8 mouse cellular contexts compared by ENCODE assay signal in the genomic region with DNA sequence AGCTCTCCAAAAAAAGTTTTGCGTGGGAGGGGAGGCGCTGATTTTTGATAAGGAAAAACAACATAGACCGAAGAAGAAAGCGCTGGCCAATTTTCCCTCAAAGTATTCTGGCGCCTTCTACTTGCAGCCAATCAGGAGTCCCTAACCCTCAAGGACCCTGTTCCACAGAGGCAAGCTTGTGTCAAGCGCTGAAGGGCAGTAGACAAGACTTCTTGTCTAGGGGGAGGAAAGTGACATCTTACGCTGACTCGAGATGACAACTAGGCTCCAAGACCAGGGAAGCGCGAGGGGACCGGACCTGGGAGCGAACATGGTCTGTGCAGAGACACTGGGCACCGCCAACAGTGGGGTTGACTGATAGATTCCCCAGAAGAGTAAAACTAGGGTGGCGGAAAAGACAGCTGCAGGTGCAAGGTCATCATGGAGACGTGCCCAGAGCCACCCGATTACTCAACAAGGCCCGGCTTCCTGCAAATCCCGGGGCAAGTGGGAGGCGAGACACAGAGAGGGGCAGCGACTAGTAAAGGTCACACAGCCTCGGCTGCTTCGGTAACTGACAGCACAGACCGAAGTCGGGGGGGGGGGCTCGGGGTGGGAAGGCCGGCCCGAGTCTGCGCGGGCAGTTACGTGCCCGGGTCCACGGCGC. TPM values are rescaled to one million over a fixed set of nuclear protein-coding genes. Genes with fewer than 3 reads are reported as not detected.
A peak's percentile ranks its signal among the peaks of the same experiment; 100 is the strongest.
DNase-seq lines count a peak whose midpoint lies in the region; ATAC-seq and TF ChIP-seq lines count a peak whose summit lies in the region.

No protein-coding gene starts in this region.

- H3K4me1 ChIP-seq in bone marrow macrophage, adult 2 months (ENCODE audit: control insufficient read depth, insufficient read depth, low read length), result peaks cover 27% of the 10 kb centered on the region
- peaks cover 57% of the 10 kb centered on the region for H3K4me1 ChIP-seq in forebrain, embryonic 15.5 days
- H3K4me1 ChIP-seq in hindbrain, embryonic 12.5 days, result peaks cover 52% of the 10 kb centered on the region
- peaks cover 27% of the 10 kb centered on the region for H3K4me1 ChIP-seq in limb, embryonic 14.5 days (ENCODE audit: control insufficient read depth, insufficient read depth, low read length)
- H3K4me1 ChIP-seq in midbrain, embryonic 16.5 days (ENCODE audit: control insufficient read depth, insufficient read depth, low read length), result peaks cover 41% of the 10 kb centered on the region

- peaks cover 52% of the 10 kb centered on the region for H3K36me3 ChIP-seq in forebrain, embryonic 15.5 days
- H3K36me3 ChIP-seq in hindbrain, embryonic 12.5 days, result peaks cover 53% of the 10 kb centered on the region
- peaks cover 68% of the 10 kb centered on the region for H3K36me3 ChIP-seq in limb, embryonic 14.5 days (ENCODE audit: control insufficient read depth, insufficient read depth, low read length)
- peaks cover 10% of the 10 kb centered on the region for H3K36me3 ChIP-seq in midbrain, embryonic 16.5 days (ENCODE audit: control insufficient read depth, insufficient read depth, low read length)

- 3% methylated on average over 32 of the region's 33 CpGs for WGBS in forebrain, embryonic 15.5 days
- WGBS in hindbrain, embryonic 12.5 days, result 5% methylated on average over 33 of the region's 33 CpGs
- 5% methylated on average over 18 of the region's 33 CpGs for WGBS in limb, embryonic 14.5 days
- WGBS in midbrain, embryonic 16.5 days, result 4% methylated on average over 32 of the region's 33 CpGs

- H3K4me2 ChIP-seq in forebrain, embryonic 15.5 days (replicated peaks), result peak overlapping the region; percentile 64
- peak overlapping the region; percentile 67 for H3K4me2 ChIP-seq in hindbrain, embryonic 12.5 days (replicated peaks)
- peak overlapping the region; percentile 89 for H3K4me2 ChIP-seq in limb, embryonic 14.5 days (replicated peaks; ENCODE audit: low read depth, low read length, severe bottlenecking)
- H3K4me2 ChIP-seq in midbrain, embryonic 16.5 days (ENCODE audit: low read length), result peak overlapping the region; percentile 95

- 0 out of 2 replicates have a peak, but pooled peaks have one; percentile 0 for ATAC-seq in forebrain, embryonic 15.5 days (replicated peaks)
- peak; percentile 4; the same call in 1 of the 2 replicates for ATAC-seq in hindbrain, embryonic 12.5 days (ENCODE audit: low FRiP score)
- ATAC-seq in limb, embryonic 14.5 days (ENCODE audit: low FRiP score, low read depth), result no peak
- no peak; the same call in 1 of the 2 replicates for ATAC-seq in midbrain, embryonic 16.5 days

- H3K9me3 ChIP-seq in forebrain, embryonic 15.5 days, result no peaks in the 10 kb centered on the region
- no peaks in the 10 kb centered on the region for H3K9me3 ChIP-seq in hindbrain, embryonic 12.5 days (replicated peaks)
- H3K9me3 ChIP-seq in limb, embryonic 14.5 days (ENCODE audit: control insufficient read depth, low read length), result no peaks in the 10 kb centered on the region
- H3K9me3 ChIP-seq in midbrain, embryonic 16.5 days (replicated peaks; ENCODE audit: control insufficient read depth, low read length, poor library complexity, severe bottlenecking), result no peaks in the 10 kb centered on the region

- peak; percentile 55 to 74 for DNase-seq in right cerebral cortex, postnatal 10 days (ENCODE audit: low spot score in 2 of 2)
- no peak for DNase-seq in right cerebral cortex, postnatal 4 days
- peak; percentile 20 for DNase-seq in limb, embryonic 14.5 days (ENCODE audit: low spot score)
- DNase-seq in thymus, postnatal 0 days (ENCODE audit: low spot score), result no peak

- TF ChIP-seq CTCF in bone marrow macrophage, adult 2 months (IDR thresholded peaks at IDR 0.05; ENCODE audit: low read depth, low read length), result no peak

- peak overlapping the region; percentile 99 for H3K4me3 ChIP-seq in bone marrow macrophage, adult 2 months (ENCODE audit: insufficient read depth, low read length)
- H3K4me3 ChIP-seq in forebrain, embryonic 15.5 days, result peak overlapping the region; percentile 98
- peak overlapping the region; percentile 85 for H3K4me3 ChIP-seq in hindbrain, embryonic 12.5 days
- peak overlapping the region; percentile 86 for H3K4me3 ChIP-seq in limb, embryonic 14.5 days (replicated peaks; ENCODE audit: low read length)
- H3K4me3 ChIP-seq in midbrain, embryonic 16.5 days (ENCODE audit: low read depth, low read length), result peak overlapping the region; percentile 83

- no peak for TF ChIP-seq POLR2A in bone marrow macrophage, adult 2 months (IDR thresholded peaks at IDR 0.05; ENCODE audit: borderline replicate concordance, low read depth, low read length)
- TF ChIP-seq POLR2A in limb, embryonic 14.5 days (IDR thresholded peaks at IDR 0.05; ENCODE audit: borderline replicate concordance, extremely low read depth, insufficient read depth, insufficient read length), result no peak

- peak overlapping the region; percentile 77 for H3K9ac ChIP-seq in forebrain, embryonic 15.5 days (replicated peaks)
- H3K9ac ChIP-seq in hindbrain, embryonic 12.5 days, result peak overlapping the region; percentile 80
- peak overlapping the region; percentile 85 for H3K9ac ChIP-seq in limb, embryonic 14.5 days (ENCODE audit: low read depth, low read length, severe bottlenecking)
- peak overlapping the region; percentile 86 for H3K9ac ChIP-seq in midbrain, embryonic 16.5 days (ENCODE audit: low read depth, low read length)

- H3K27me3 ChIP-seq in forebrain, embryonic 15.5 days, result no peaks in the 10 kb centered on the region
- H3K27me3 ChIP-seq in hindbrain, embryonic 12.5 days, result no peaks in the 10 kb centered on the region
- H3K27me3 ChIP-seq in limb, embryonic 14.5 days (ENCODE audit: control insufficient read depth, insufficient read depth, low read length), result no peaks in the 10 kb centered on the region
- no peaks in the 10 kb centered on the region for H3K27me3 ChIP-seq in midbrain, embryonic 16.5 days (ENCODE audit: control insufficient read depth, insufficient read depth, low read depth, low read length)

- peak overlapping the region; percentile 99 for H3K27ac ChIP-seq in bone marrow macrophage, adult 2 months (ENCODE audit: insufficient read depth, low read depth, low read length)
- peak overlapping the region; percentile 95 for H3K27ac ChIP-seq in forebrain, embryonic 15.5 days (replicated peaks)
- peak overlapping the region; percentile 95 for H3K27ac ChIP-seq in hindbrain, embryonic 12.5 days
- peak overlapping the region; percentile 91 for H3K27ac ChIP-seq in limb, embryonic 14.5 days (replicated peaks; ENCODE audit: low read depth, low read length)
- peak overlapping the region; percentile 95 for H3K27ac ChIP-seq in midbrain, embryonic 16.5 days (ENCODE audit: low read length)

RNA-seq across cellular contexts. Expression of gene Safb2, which starts 0.7 kb away (rescaled TPM):
- polyA plus RNA-seq in bone marrow macrophage, adult 2 months (2012; ENCODE audit: insufficient read depth, insufficient read length, missing spikeins), result 164 and 176 TPM in 2 replicates
- polyA plus RNA-seq in forebrain, embryonic 15.5 days (2015; fragmentation: Nextera tagmentation; extraction: Ambion mirVana), result 76.1 and 84.7 TPM in 2 replicates
- 93.5 and 105 TPM in 2 replicates for polyA plus RNA-seq in hindbrain, embryonic 12.5 days (2016; fragmentation: Nextera tagmentation; extraction: Ambion mirVana)
- 99.9 and 133 TPM in 2 replicates for polyA plus RNA-seq in limb, embryonic 14.5 days (2012; rRNA removed)
- polyA plus RNA-seq in limb, embryonic 14.5 days (2014; fragmentation: Nextera tagmentation; extraction: Ambion mirVana), result 52.1 and 66.3 TPM in 2 replicates
- 63.2 and 70.6 TPM in 2 replicates for polyA plus RNA-seq in midbrain, embryonic 16.5 days (2015; fragmentation: Nextera tagmentation; extraction: Ambion mirVana)
- 54.7 and 74.6 TPM in 2 replicates for polyA plus RNA-seq in thymus, postnatal 0 days (2015; fragmentation: Nextera tagmentation; extraction: Ambion mirVana)

RNA-seq across cellular contexts. Expression of gene Safb, which starts 0.9 kb away (rescaled TPM):
- polyA plus RNA-seq in bone marrow macrophage, adult 2 months (2012; ENCODE audit: insufficient read depth, insufficient read length, missing spikeins), result 73.7 and 75.6 TPM in 2 replicates
- polyA plus RNA-seq in forebrain, embryonic 15.5 days (2015; fragmentation: Nextera tagmentation; extraction: Ambion mirVana), result 125 and 132 TPM in 2 replicates
- polyA plus RNA-seq in hindbrain, embryonic 12.5 days (2016; fragmentation: Nextera tagmentation; extraction: Ambion mirVana), result 161 and 162 TPM in 2 replicates
- 157 and 169 TPM in 2 replicates for polyA plus RNA-seq in limb, embryonic 14.5 days (2012; rRNA removed)
- 71.8 and 83.6 TPM in 2 replicates for polyA plus RNA-seq in limb, embryonic 14.5 days (2014; fragmentation: Nextera tagmentation; extraction: Ambion mirVana)
- 121 and 122 TPM in 2 replicates for polyA plus RNA-seq in midbrain, embryonic 16.5 days (2015; fragmentation: Nextera tagmentation; extraction: Ambion mirVana)
- 76.0 and 83.6 TPM in 2 replicates for polyA plus RNA-seq in thymus, postnatal 0 days (2015; fragmentation: Nextera tagmentation; extraction: Ambion mirVana)

RNA-seq across cellular contexts. Expression of gene 2410015M20Rik, which starts 25.8 kb away (rescaled TPM):
- 80.8 and 87.4 TPM in 2 replicates for polyA plus RNA-seq in bone marrow macrophage, adult 2 months (2012; ENCODE audit: insufficient read depth, insufficient read length, missing spikeins)
- polyA plus RNA-seq in forebrain, embryonic 15.5 days (2015; fragmentation: Nextera tagmentation; extraction: Ambion mirVana), result 194 and 210 TPM in 2 replicates
- polyA plus RNA-seq in hindbrain, embryonic 12.5 days (2016; fragmentation: Nextera tagmentation; extraction: Ambion mirVana), result 184 and 193 TPM in 2 replicates
- polyA plus RNA-seq in limb, embryonic 14.5 days (2012; rRNA removed), result 112 and 141 TPM in 2 replicates
- polyA plus RNA-seq in limb, embryonic 14.5 days (2014; fragmentation: Nextera tagmentation; extraction: Ambion mirVana), result 257 and 294 TPM in 2 replicates
- polyA plus RNA-seq in midbrain, embryonic 16.5 days (2015; fragmentation: Nextera tagmentation; extraction: Ambion mirVana), result 171 and 182 TPM in 2 replicates
- 306 and 315 TPM in 2 replicates for polyA plus RNA-seq in thymus, postnatal 0 days (2015; fragmentation: Nextera tagmentation; extraction: Ambion mirVana)

RNA-seq across cellular contexts. Expression of gene Rpl36, which starts 29.5 kb away (rescaled TPM):
- polyA plus RNA-seq in bone marrow macrophage, adult 2 months (2012; ENCODE audit: insufficient read depth, insufficient read length, missing spikeins), result 507 and 564 TPM in 2 replicates
- 1,126 and 1,235 TPM in 2 replicates for polyA plus RNA-seq in forebrain, embryonic 15.5 days (2015; fragmentation: Nextera tagmentation; extraction: Ambion mirVana)
- 1,045 and 1,230 TPM in 2 replicates for polyA plus RNA-seq in hindbrain, embryonic 12.5 days (2016; fragmentation: Nextera tagmentation; extraction: Ambion mirVana)
- 2,428 and 2,960 TPM in 2 replicates for polyA plus RNA-seq in limb, embryonic 14.5 days (2012; rRNA removed)
- 2,222 and 2,347 TPM in 2 replicates for polyA plus RNA-seq in limb, embryonic 14.5 days (2014; fragmentation: Nextera tagmentation; extraction: Ambion mirVana)
- polyA plus RNA-seq in midbrain, embryonic 16.5 days (2015; fragmentation: Nextera tagmentation; extraction: Ambion mirVana), result 789 and 838 TPM in 2 replicates
- polyA plus RNA-seq in thymus, postnatal 0 days (2015; fragmentation: Nextera tagmentation; extraction: Ambion mirVana), result 2,991 and 3,020 TPM in 2 replicates

RNA-seq across cellular contexts. Expression of gene Gm20219, which starts 29.5 kb away (rescaled TPM):
- polyA plus RNA-seq in bone marrow macrophage, adult 2 months (2012; ENCODE audit: insufficient read depth, insufficient read length, missing spikeins), result 1.6 and 2.1 TPM in 2 replicates
- polyA plus RNA-seq in forebrain, embryonic 15.5 days (2015; fragmentation: Nextera tagmentation; extraction: Ambion mirVana), result 1.5 TPM in 2 replicates
- polyA plus RNA-seq in hindbrain, embryonic 12.5 days (2016; fragmentation: Nextera tagmentation; extraction: Ambion mirVana), result 1.8 and 2.0 TPM in 2 replicates
- polyA plus RNA-seq in limb, embryonic 14.5 days (2012; rRNA removed), result 7.7 and 8.7 TPM in 2 replicates
- 5.7 and 9.1 TPM in 2 replicates for polyA plus RNA-seq in limb, embryonic 14.5 days (2014; fragmentation: Nextera tagmentation; extraction: Ambion mirVana)
- 0.95 and 1.3 TPM in 2 replicates for polyA plus RNA-seq in midbrain, embryonic 16.5 days (2015; fragmentation: Nextera tagmentation; extraction: Ambion mirVana)
- 0.98 and 1.7 TPM in 2 replicates for polyA plus RNA-seq in thymus, postnatal 0 days (2015; fragmentation: Nextera tagmentation; extraction: Ambion mirVana)

Comparison
In these comparisons a context has a peak if more than half of its experiments do, and no peak if none do; other contexts are left out.
1. DNase-seq: peak in right cerebral cortex, postnatal 10 days (2 of 2) and limb, embryonic 14.5 days (single experiment); none in right cerebral cortex, postnatal 4 days (single experiment) and thymus, postnatal 0 days (single experiment).
2. ATAC-seq: peak in forebrain, embryonic 15.5 days (single experiment) and hindbrain, embryonic 12.5 days (single experiment); none in limb, embryonic 14.5 days (single experiment) and midbrain, embryonic 16.5 days (single experiment).
3. Peak in every context shown above with its lines, with median percentiles within 50 percentile points of each other: H3K27ac ChIP-seq, H3K4me3 ChIP-seq, H3K4me2 ChIP-seq and H3K9ac ChIP-seq.